Mouse (Mus musculus) cerebellum, postnatal 25 days (tissue): ENCODE measurements around the gene Naa40.
A peak's percentile ranks its signal among the peaks of the same experiment; 100 is the strongest.

Source experiments
- DNase-seq, 2 experiments: peaks; one replicate each; pipeline ENCODE4 v3.0.0; 2021; ENCODE audit warnings: mixed read lengths in 2 of 2

Naa40 gene

GRCm38 (mm10) chr19:7240782-7241690 lies at the start of gene Naa40:
Gene Naa40, minus strand, starts transcription at chr19:7241183.
- DNase-seq = peak; percentile 94 to 98

- DNase-seq = no peak
Measured at GRCm38 (mm10) chr19:7289767-7290166, 48.8 kb upstream of the Naa40 start.

GRCm38 (mm10) chr19:7288288-7288687 lies 47.3 kb upstream of the Naa40 start:
- no peak for DNase-seq

GRCm38 (mm10) chr19:7286563-7287315 lies 45.8 kb upstream of the Naa40 start:
- no peak for DNase-seq

- DNase-seq = no peak
Measured at GRCm38 (mm10) chr19:7280557-7281330, 39.8 kb upstream of the Naa40 start.

- peak in 1 of 2 experiments; percentile 44 for DNase-seq
Measured at GRCm38 (mm10) chr19:7279114-7279513, 38.1 kb upstream of the Naa40 start.

- DNase-seq = peak in 1 of 2 experiments; percentile 52
Measured at GRCm38 (mm10) chr19:7278200-7278906, 37.4 kb upstream of the Naa40 start.

- no peak for DNase-seq
Measured at GRCm38 (mm10) chr19:7276796-7277195, 35.8 kb upstream of the Naa40 start.

GRCm38 (mm10) chr19:7276053-7276659 lies 35.2 kb upstream of the Naa40 start:
- peak; percentile 35 to 45 for DNase-seq

GRCm38 (mm10) chr19:7275131-7275789 lies 34.3 kb upstream of the Naa40 start:
- peak; percentile 57 to 72 for DNase-seq

GRCm38 (mm10) chr19:7274326-7274990 lies 33.5 kb upstream of the Naa40 start:
- peak; percentile 86 for DNase-seq

GRCm38 (mm10) chr19:7273486-7273885 lies 32.5 kb upstream of the Naa40 start:
- no peak for DNase-seq

GRCm38 (mm10) chr19:7269290-7270044 lies 28.5 kb upstream of the Naa40 start:
- DNase-seq = peak; percentile 32 to 68

GRCm38 (mm10) chr19:7268722-7269090 lies 27.7 kb upstream of the Naa40 start:
- peak; percentile 62 to 82 for DNase-seq

- peak; percentile 52 to 70 for DNase-seq
Measured at GRCm38 (mm10) chr19:7267781-7268721, 27.1 kb upstream of the Naa40 start.

- DNase-seq = peak; percentile 45 to 62
Measured at GRCm38 (mm10) chr19:7267091-7267741, 26.2 kb upstream of the Naa40 start, which contains the start of gene Rcor2. Gene Rcor2, plus strand, starts transcription at chr19:7267325.

GRCm38 (mm10) chr19:7266421-7266831 lies 25.4 kb upstream of the Naa40 start:
- DNase-seq = peak; percentile 31 to 46
